Mouse (Mus musculus): ENCODE data around the gene Slc2a9. TPM values are rescaled to one million over a fixed set of nuclear protein-coding genes. Genes with fewer than 3 reads are reported as not detected.

Gene Slc2a9
- polyA plus RNA-seq, 1 experiment: 1.1 TPM

DNA sequence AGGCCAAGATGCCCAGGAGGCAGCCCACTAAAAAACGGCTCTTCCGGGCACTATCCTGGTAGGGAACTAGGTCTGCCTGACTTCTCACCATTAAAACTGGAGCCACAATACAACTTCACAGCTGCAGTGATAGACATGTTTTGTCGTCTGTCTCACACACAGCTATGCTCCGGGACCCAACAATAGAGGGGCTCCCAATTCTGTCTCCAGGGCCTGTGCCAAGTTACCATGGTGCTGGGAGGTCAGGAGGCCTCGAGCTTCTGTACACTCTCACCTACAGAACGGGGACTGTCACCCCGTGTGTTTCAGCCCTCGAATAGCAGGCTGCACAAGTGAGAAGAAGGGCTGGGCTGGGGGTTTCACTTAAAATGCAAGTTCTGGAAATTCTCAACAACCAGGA lies 35.6 kb upstream of the Slc2a9 start:
- no peaks in the 10 kb centered on the region for H3K27me3 ChIP-seq (replicated peaks)
- peaks cover 45% of the 10 kb centered on the region for H3K4me1 ChIP-seq
- peaks cover 100% of the 10 kb centered on the region for H3K36me3 ChIP-seq (replicated peaks; ENCODE audit: low read length)
- no peak for TF ChIP-seq GATA1 (IDR thresholded peaks at IDR 0.05; ENCODE audit: borderline replicate concordance, low read length)
- no peak for TF ChIP-seq FLI1 (IDR thresholded peaks at IDR 0.05; ENCODE audit: low read length)
- no peaks in the 10 kb centered on the region for H3K9me3 ChIP-seq
- no peak overlapping the region for H3K4me3 ChIP-seq (replicated peaks)

DNA sequence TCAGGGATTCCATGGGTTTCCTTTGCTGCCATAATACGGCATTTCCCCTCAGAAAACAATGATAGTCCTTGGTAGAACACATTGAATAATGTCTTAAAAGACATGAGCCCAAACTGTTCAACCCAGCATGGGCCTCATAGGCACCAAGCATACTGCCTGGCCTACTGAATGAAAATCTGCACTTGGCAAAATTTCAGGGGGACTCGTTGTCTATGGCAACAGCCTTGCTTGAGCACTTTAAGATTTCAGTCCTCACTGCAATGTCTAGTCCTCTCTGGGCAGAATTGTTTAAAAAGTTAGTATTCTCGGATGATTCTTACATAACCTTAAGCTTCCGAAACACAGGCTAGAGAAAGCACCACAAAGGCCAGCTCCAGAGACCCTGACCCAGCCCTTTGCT lies 34.9 kb upstream of the Slc2a9 start:
- no peaks in the 10 kb centered on the region for H3K9me3 ChIP-seq
- TF ChIP-seq GATA1 (IDR thresholded peaks at IDR 0.05; ENCODE audit: borderline replicate concordance, low read length) (no peak), FLI1 (IDR thresholded peaks at IDR 0.05; ENCODE audit: low read length) (no peak)

GRCm38 (mm10) chr5:38536822-38537221 lies 33.9 kb upstream of the Slc2a9 start:
- no peaks in the 10 kb centered on the region for H3K9me3 ChIP-seq
- peaks cover 100% of the 10 kb centered on the region for H3K36me3 ChIP-seq (replicated peaks; ENCODE audit: low read length)
- no peaks in the 10 kb centered on the region for H3K27me3 ChIP-seq (replicated peaks)
- H3K4me1 ChIP-seq: peaks cover 32% of the 10 kb centered on the region
- no peak overlapping the region for H3K4me3 ChIP-seq (replicated peaks)
- TF ChIP-seq FLI1 (IDR thresholded peaks at IDR 0.05; ENCODE audit: low read length) (no peak), GATA1 (IDR thresholded peaks at IDR 0.05; ENCODE audit: borderline replicate concordance, low read length) (no peak)

More for the DNA sequence above, 34.9 kb upstream of the Slc2a9 start:
- Histone ChIP-seq H3K4me1 (peaks cover 42% of the 10 kb centered on the region), H3K27me3 (replicated peaks) (no peaks in the 10 kb centered on the region), H3K4me3 (replicated peaks) (no peak overlapping the region), H3K36me3 (replicated peaks; ENCODE audit: low read length) (peaks cover 100% of the 10 kb centered on the region)

- no peak for TF ChIP-seq FLI1 (IDR thresholded peaks at IDR 0.05; ENCODE audit: low read length)
- TF ChIP-seq GATA1 (IDR thresholded peaks at IDR 0.05; ENCODE audit: borderline replicate concordance, low read length): no peak
These were observed 29.1 kb upstream of the Slc2a9 start for GRCm38 (mm10) chr5:38532084-38532483.

DNA sequence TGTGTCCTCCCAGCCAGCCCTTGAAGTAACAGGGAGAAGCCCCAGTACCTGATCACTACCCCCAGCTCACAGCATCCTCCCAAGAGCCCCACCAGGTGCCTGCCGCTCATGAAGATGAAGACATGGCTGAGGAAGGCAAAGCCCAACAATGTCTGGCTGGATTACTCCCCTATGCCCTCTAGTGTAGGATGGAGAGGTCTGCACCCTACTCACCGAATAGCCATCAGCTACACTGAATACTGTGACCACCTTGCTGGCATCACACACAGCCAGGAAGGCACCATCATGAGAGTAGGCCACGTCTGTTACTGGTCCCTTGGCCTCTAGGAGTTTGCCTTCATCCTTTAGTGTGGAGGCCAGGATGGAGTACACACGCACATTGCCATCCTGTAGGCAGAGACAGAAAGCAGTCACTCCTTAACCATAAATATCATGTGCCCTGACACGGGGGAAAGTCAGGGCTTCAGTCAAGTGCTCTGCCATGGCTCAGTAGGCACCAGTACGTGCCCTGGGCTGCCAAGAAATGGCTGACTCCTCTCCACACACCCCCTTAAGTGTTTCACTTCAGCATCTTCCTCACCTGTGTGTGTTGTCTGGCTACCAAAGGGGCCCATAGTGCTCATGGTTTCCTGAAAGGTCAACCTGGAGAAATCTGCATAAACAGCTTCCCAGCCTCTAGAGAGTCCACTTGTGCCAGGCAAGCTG lies 26.9 kb upstream of the Slc2a9 start:
- Histone ChIP-seq H3K36me3 (replicated peaks; ENCODE audit: low read length) (peaks cover 100% of the 10 kb centered on the region), H3K27me3 (replicated peaks) (no peaks in the 10 kb centered on the region), H3K9me3 (no peaks in the 10 kb centered on the region), H3K4me3 (replicated peaks) (peak overlapping the region; percentile 3), H3K4me1 (0 out of 2 replicates have a peak, but pooled peaks cover 7% of the 10 kb centered on the region)
- TF ChIP-seq FLI1 (IDR thresholded peaks at IDR 0.05; ENCODE audit: low read length): no peak
- TF ChIP-seq GATA1 (IDR thresholded peaks at IDR 0.05; ENCODE audit: borderline replicate concordance, low read length): no peak

More at GRCm38 (mm10) chr5:38532084-38532483, 29.1 kb upstream of the Slc2a9 start:
- Histone ChIP-seq H3K9me3 (no peaks in the 10 kb centered on the region), H3K36me3 (replicated peaks; ENCODE audit: low read length) (peaks cover 100% of the 10 kb centered on the region), H3K4me1 (0 out of 2 replicates have a peak, but pooled peaks cover 3% of the 10 kb centered on the region), H3K4me3 (replicated peaks) (no peak overlapping the region), H3K27me3 (replicated peaks) (no peaks in the 10 kb centered on the region)

DNA sequence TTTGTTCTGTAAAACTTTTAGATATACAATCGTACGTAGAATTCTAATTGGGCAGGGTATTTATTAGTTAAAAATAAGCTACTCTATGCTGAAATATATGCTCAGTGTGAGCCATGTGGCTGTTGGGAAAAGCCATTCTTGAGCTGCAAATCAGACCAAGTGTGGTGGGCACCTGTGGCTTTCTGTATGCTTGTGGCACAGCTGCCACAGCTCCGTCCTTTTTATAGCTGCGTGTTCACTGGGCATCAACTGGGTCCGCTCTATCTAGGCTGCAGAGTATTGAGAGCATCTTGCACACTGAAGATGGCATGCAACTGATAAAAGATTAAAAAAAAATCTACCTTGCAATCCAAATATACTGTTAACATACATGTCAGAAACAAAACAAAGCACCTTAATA lies 20.0 kb upstream of the Slc2a9 start:
- H3K9me3 ChIP-seq: no peaks in the 10 kb centered on the region
- peaks cover 63% of the 10 kb centered on the region for H3K36me3 ChIP-seq (replicated peaks; ENCODE audit: low read length)
- TF ChIP-seq GATA1 (IDR thresholded peaks at IDR 0.05; ENCODE audit: borderline replicate concordance, low read length) (no peak), FLI1 (IDR thresholded peaks at IDR 0.05; ENCODE audit: low read length) (no peak)
- H3K4me1 ChIP-seq: 0 out of 2 replicates have a peak, but pooled peaks cover 4% of the 10 kb centered on the region
- no peak overlapping the region for H3K4me3 ChIP-seq (replicated peaks)
- no peaks in the 10 kb centered on the region for H3K27me3 ChIP-seq (replicated peaks)

GRCm38 (mm10) chr5:38520838-38521237 lies 17.9 kb upstream of the Slc2a9 start:
- TF ChIP-seq GATA1 (IDR thresholded peaks at IDR 0.05; ENCODE audit: borderline replicate concordance, low read length) (no peak), FLI1 (IDR thresholded peaks at IDR 0.05; ENCODE audit: low read length) (no peak)
- Histone ChIP-seq H3K36me3 (replicated peaks; ENCODE audit: low read length) (peaks cover 41% of the 10 kb centered on the region), H3K4me3 (replicated peaks) (no peak overlapping the region), H3K9me3 (no peaks in the 10 kb centered on the region), H3K4me1 (peaks cover 9% of the 10 kb centered on the region), H3K27me3 (replicated peaks) (no peaks in the 10 kb centered on the region)

DNA sequence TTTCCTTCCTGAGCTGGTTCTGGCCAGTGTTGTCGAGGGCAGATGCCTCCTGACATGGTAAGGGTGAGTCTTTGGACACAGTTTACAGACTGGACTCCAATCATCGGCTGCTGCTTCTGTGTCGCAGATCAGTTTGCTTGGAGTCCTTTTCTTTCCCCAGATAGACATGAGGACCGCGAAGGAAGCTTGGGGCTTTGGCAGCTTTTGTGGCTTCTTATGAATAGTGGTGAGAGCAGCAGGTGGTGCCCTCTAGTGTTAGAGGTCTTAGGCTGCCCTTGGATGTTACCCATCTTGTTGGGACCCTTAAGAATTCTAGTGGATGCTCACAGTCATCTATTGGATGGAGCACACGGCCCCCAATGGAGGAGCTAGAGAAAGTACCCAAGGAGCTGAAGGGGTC lies 13.3 kb upstream of the Slc2a9 start:
- H3K36me3 ChIP-seq (replicated peaks; ENCODE audit: low read length): peaks cover under 1% of the 10 kb centered on the region
- peaks cover 22% of the 10 kb centered on the region for H3K4me1 ChIP-seq
- peak overlapping the region; percentile 69 for H3K4me3 ChIP-seq (replicated peaks)
- H3K9me3 ChIP-seq: no peaks in the 10 kb centered on the region
- TF ChIP-seq GATA1 (IDR thresholded peaks at IDR 0.05; ENCODE audit: borderline replicate concordance, low read length) (no peak), FLI1 (IDR thresholded peaks at IDR 0.05; ENCODE audit: low read length) (no peak)
- peaks cover 5% of the 10 kb centered on the region for H3K27me3 ChIP-seq (replicated peaks)

DNA sequence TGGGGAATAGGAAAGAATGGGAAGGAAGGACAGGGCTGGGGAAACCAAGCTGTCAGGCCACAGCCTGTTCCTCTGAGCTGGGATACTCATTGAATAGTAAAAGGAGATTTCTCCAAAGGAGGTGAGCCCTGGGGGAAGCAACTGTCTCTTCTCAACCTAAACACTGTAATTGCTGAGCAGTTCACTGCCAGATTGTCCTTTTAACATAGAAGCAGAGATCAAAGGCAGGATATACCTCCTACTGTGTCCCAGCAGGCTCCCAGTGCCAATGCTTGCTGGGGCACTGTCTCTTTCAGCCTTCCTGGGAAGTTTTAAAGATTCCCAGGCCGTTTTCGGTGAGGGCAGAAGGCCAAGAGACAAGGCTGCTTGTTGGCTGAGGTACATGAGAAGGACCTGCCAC lies 10.0 kb upstream of the Slc2a9 start:
- peaks cover 44% of the 10 kb centered on the region for H3K4me1 ChIP-seq
- no peak overlapping the region for H3K4me3 ChIP-seq (replicated peaks)
- peaks cover 5% of the 10 kb centered on the region for H3K27me3 ChIP-seq (replicated peaks)
- H3K36me3 ChIP-seq (replicated peaks; ENCODE audit: low read length): peaks cover 8% of the 10 kb centered on the region
- H3K9me3 ChIP-seq: peaks cover 12% of the 10 kb centered on the region
- no peak for TF ChIP-seq FLI1 (IDR thresholded peaks at IDR 0.05; ENCODE audit: low read length)
- TF ChIP-seq GATA1 (IDR thresholded peaks at IDR 0.05; ENCODE audit: borderline replicate concordance, low read length): no peak

GRCm38 (mm10) chr5:38509568-38509967 lies 6.6 kb upstream of the Slc2a9 start:
- no peak for TF ChIP-seq FLI1 (IDR thresholded peaks at IDR 0.05; ENCODE audit: low read length)
- no peak for TF ChIP-seq GATA1 (IDR thresholded peaks at IDR 0.05; ENCODE audit: borderline replicate concordance, low read length)

More at GRCm38 (mm10) chr5:38509568-38509967, 6.6 kb upstream of the Slc2a9 start:
- H3K4me3 ChIP-seq (replicated peaks): no peak overlapping the region
- peaks cover 5% of the 10 kb centered on the region for H3K27me3 ChIP-seq (replicated peaks)
- H3K36me3 ChIP-seq (replicated peaks; ENCODE audit: low read length): peaks cover 8% of the 10 kb centered on the region
- H3K9me3 ChIP-seq: peaks cover 12% of the 10 kb centered on the region
- H3K4me1 ChIP-seq: peaks cover 58% of the 10 kb centered on the region

All from megakaryocyte, embryonic 14.5 days (primary cell).